Mouse (Mus musculus) thymus, adult 2 months (tissue): Measurements from ENCODE around the gene Foxo6. TPM values are rescaled to one million over a fixed set of nuclear protein-coding genes. Genes with fewer than 3 reads are reported as not detected.

Source experiments
- DNase-seq: peaks from one replicate; pipeline ENCODE4 v3.0.0; 2021
- H3K27ac ChIP-seq: fragments of 200-500 bp; 2 replicates; pipeline ENCODE4 v1.5.1; 2012; ENCODE audit warnings: low read length, control low read depth; ENCODE audit not compliant: control insufficient read depth, insufficient read depth
- H3K27me3 ChIP-seq: fragments of 200-500 bp; 2 replicates; pipeline ENCODE4 v1.6.1; 2012; ENCODE audit warnings: mild to moderate bottlenecking, low read length, moderate library complexity, mixed read lengths; ENCODE audit not compliant: control insufficient read depth, insufficient read depth
- H3K36me3 ChIP-seq: fragments of 200-500 bp; 2 replicates; pipeline ENCODE4 v1.6.1; 2012; ENCODE audit warnings: mild to moderate bottlenecking, low read length, moderate library complexity; ENCODE audit not compliant: control insufficient read depth, insufficient read depth
- H3K4me1 ChIP-seq: fragments of 200-500 bp; replicated peaks from 2 replicates; pipeline ENCODE4 v1.6.1; 2012; ENCODE audit warnings: low read length; ENCODE audit not compliant: control insufficient read depth, insufficient read depth
- H3K4me3 ChIP-seq: fragments of 200-500 bp; 2 replicates; pipeline ENCODE4 v1.5.1; 2012; ENCODE audit warnings: mild to moderate bottlenecking, low read length, control low read depth, moderate library complexity; ENCODE audit not compliant: control insufficient read depth, insufficient read depth
- CTCF ChIP-seq: fragments of 200-500 bp; IDR thresholded peaks from 2 replicates; pipeline ENCODE4 v1.5.1; 2012; ENCODE audit warnings: mild to moderate bottlenecking, control low read depth, low read length, moderate library complexity, borderline replicate concordance; ENCODE audit not compliant: control insufficient read depth, poor library complexity, insufficient read depth; ENCODE audit errors: extremely low read depth
- POLR2A ChIP-seq: fragments of 200-500 bp; IDR thresholded peaks from 2 replicates; pipeline ENCODE4 v1.6.1; 2012; ENCODE audit warnings: mild to moderate bottlenecking, low read length, control low read depth, moderate library complexity; ENCODE audit not compliant: control insufficient read depth, poor library complexity, insufficient read depth; ENCODE audit errors: extremely low read depth
- WGBS: fragments of 180-500 bp; shearing (Covaris S2); methylation state at CpG from one replicate; pipeline ENCODE4 v1.1.7; 2018; 5-methylcytosine and 5-hydroxymethylcytosine counted together
- polyA plus RNA-seq: library from polyadenylated mRNA; depleted of rRNA; stranded (reverse); fragments of >200 nt; gene quantifications from 2 replicates; pipeline ENCODE4 v1.2.3, GENCODE M21; 2012

The Foxo6 gene
- polyA plus RNA-seq, 1 experiment, result 0.82 TPM

GRCm38 (mm10) chr4:120271208-120271607 lies 15.9 kb downstream of the Foxo6 start:
- Histone ChIP-seq H3K27me3 (no peaks in the 10 kb centered on the region; the same call in 1 of the 2 replicates), H3K36me3 (no peaks in the 10 kb centered on the region), H3K27ac (no peak overlapping the region), H3K4me3 (no peak overlapping the region), H3K4me1 (no peaks in the 10 kb centered on the region)
- no peak for TF ChIP-seq POLR2A
- TF ChIP-seq CTCF, result no peak
- DNase-seq, result no peak
- WGBS, result 84% methylated on average over 8 of the region's 8 CpGs

- WGBS, result 68% methylated on average over 4 of the region's 4 CpGs
- Histone ChIP-seq H3K27ac (no peak overlapping the region), H3K27me3 (no peaks in the 10 kb centered on the region; the same call in 1 of the 2 replicates), H3K36me3 (no peaks in the 10 kb centered on the region), H3K4me3 (no peak overlapping the region), H3K4me1 (no peaks in the 10 kb centered on the region)
- DNase-seq, result no peak
- TF ChIP-seq CTCF, result no peak
- TF ChIP-seq POLR2A, result no peak
These were observed 16.3 kb downstream of the Foxo6 start for GRCm38 (mm10) chr4:120270937-120271199.

DNA sequence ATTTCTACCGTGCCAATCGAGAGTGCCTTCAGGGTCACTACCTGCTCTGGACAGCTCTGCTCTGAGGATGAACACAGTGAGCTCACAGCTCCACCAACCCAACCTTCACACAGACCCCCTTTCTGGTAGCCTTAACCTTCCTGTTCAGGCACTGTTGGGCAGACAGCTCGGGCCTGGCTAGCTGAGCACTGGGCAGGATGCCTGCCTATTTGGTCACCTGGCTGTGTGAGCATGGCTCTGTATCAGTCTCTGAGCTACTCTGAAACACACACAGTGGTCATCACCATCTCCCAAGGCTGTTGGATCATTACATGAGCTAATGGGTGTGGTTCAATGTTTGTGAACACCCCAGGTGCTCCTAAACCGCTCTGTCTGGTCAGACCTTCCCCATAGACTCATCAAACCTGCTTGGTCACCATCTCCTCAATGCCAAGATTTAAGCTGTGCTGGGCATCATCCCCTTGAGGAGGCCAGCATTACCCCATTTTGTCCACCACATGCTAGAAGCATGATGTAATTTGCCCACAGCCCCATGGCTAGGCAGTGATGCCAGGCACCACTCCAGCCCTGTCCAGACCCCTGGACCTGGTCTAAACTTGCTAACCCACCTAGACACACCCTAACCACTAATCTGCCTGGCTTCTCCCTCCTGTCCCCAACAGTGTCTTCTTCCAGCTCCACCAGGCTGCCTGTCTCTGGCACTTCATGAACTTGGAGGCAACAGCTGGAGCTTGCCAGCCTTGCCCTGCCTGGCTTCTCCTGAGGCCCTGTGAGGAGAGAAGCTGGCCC lies 16.8 kb downstream of the Foxo6 start:
- no peaks in the 10 kb centered on the region for H3K36me3 ChIP-seq
- no peak overlapping the region for H3K4me3 ChIP-seq
- H3K4me1 ChIP-seq, result no peaks in the 10 kb centered on the region
- 72% methylated on average over 4 of the region's 4 CpGs for WGBS
- no peaks in the 10 kb centered on the region; the same call in 1 of the 2 replicates for H3K27me3 ChIP-seq
- H3K27ac ChIP-seq, result no peak overlapping the region
- TF ChIP-seq POLR2A, result no peak
- no peak for TF ChIP-seq CTCF
- no peak for DNase-seq

GRCm38 (mm10) chr4:120269426-120269825 lies 17.7 kb downstream of the Foxo6 start:
- WGBS, result 12% methylated on average over 9 of the region's 9 CpGs

GRCm38 (mm10) chr4:120268214-120269061 lies 18.7 kb downstream of the Foxo6 start:
- Histone ChIP-seq H3K27ac (no peak overlapping the region), H3K4me1 (no peaks in the 10 kb centered on the region), H3K4me3 (no peak overlapping the region), H3K36me3 (no peaks in the 10 kb centered on the region), H3K27me3 (no peaks in the 10 kb centered on the region; the same call in 1 of the 2 replicates)
- TF ChIP-seq POLR2A, result no peak
- TF ChIP-seq CTCF, result no peak
- no peak for DNase-seq
- 8% methylated on average over 107 of the region's 112 CpGs for WGBS

More at GRCm38 (mm10) chr4:120269426-120269825, 17.7 kb downstream of the Foxo6 start:
- Histone ChIP-seq H3K4me3 (no peak overlapping the region), H3K4me1 (no peaks in the 10 kb centered on the region), H3K27ac (no peak overlapping the region), H3K36me3 (no peaks in the 10 kb centered on the region), H3K27me3 (no peaks in the 10 kb centered on the region; the same call in 1 of the 2 replicates)
- TF ChIP-seq POLR2A (no peak), CTCF (no peak)
- no peak for DNase-seq

- DNase-seq, result no peak
- Histone ChIP-seq H3K27me3 (no peaks in the 10 kb centered on the region; the same call in 1 of the 2 replicates), H3K4me1 (no peaks in the 10 kb centered on the region), H3K27ac (no peak overlapping the region), H3K36me3 (no peaks in the 10 kb centered on the region), H3K4me3 (no peak overlapping the region)
- whole genome bisulfite sequencing, result 23% methylated on average over 25 of the region's 25 CpGs
- no peak for TF ChIP-seq CTCF
These were observed 19.5 kb downstream of the Foxo6 start for GRCm38 (mm10) chr4:120267683-120268082.
